Mouse (Mus musculus): Measurements from ENCODE around the gene Aldh1l2.

The Aldh1l2 gene

DNA sequence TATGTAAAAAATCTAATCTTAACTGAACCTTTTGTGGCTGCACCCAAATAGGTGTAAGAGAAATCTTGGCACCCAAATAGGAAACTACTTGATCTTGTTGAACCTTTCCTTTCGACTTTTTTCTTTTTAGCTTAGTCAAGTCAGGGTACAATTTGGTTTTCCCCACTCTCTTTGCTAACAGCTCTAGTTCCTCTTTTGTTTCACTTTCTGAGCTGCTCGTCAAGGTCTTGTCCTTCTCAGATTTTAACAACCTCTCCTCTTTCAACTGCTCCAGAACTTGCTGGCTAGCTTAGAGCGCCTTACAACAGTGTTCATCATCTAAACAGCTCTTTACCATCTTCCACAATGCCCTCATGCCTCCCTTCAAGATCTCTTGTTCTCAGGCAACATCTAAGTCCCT, 76.4 kb downstream of the Aldh1l2 start:
- DNase-seq (ENCODE audit: low spot score) = no peak

DNA sequence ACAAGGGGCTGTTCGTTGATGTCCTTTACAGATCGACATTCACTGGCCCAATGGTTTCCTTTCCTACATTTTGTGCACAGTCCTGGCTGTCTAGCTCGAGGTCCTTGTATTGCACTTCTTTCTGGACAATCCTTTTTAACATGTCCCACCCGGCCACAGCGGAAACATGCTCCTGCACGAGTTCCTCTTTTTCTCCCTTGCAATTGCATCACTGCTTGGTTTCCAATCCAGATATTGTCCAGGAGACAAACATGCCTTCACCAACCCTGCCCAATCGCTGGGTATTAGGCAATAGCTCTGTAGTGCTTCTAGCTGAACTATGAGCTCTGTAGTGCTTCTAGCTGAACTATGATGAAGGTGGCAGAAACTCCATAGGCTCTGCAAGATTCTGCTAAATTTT, 85.4 kb downstream of the Aldh1l2 start:
- no peak for DNase-seq (ENCODE audit: low spot score)

Measured in layer of hippocampus, adult 9-10 months (tissue).